Mouse (Mus musculus) left cerebral cortex, adult 9 months (tissue): Measurements from ENCODE around the gene Stat6.

ENCODE experiments used
- DNase-seq, 2 experiments: peaks; one replicate each; pipeline ENCODE4 v3.0.0; 2022; ENCODE audit warnings: low spot score in 2 of 2

The Stat6 gene

DNA sequence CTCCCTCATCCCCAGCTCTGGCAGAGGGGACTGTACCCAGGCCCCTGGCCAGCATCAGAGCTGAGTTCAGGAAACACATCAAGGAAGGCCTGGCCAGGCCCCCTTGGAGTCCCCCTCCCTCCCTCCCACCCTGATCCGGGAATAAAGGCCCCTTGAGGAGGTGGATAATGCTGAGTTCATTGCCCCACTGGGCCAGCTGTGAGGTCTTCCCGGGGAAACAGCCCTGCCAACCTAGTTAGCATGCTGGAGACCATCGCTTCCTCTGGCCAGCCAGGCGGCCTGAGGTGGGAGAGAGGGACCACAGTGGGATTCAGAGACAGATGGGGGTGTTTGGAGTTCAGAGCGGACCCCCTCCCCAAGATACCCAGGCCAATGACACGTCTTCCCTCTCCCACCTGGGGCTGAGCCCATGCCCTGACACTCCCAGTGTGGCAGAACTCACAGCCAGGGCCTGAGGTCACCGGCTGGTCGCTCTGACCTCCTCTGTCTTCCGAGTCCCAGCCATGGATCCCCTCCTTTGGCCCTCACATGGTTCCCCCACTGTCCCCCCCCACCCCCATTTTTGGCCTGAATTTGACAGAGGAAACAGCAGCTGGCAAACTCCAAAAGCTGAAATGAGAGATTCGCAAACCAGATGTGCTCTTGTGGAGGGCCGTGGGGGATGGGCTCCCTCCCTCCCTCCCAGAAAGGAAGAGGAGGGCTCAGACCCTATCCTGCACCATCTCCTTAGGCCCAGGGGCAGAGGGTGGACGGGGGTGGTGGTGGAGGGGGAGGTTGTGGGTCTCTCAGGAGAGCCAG is 28.4 kb upstream of the Stat6 start:
- DNase-seq, result peak in 1 of 2 experiments; percentile 41

DNA sequence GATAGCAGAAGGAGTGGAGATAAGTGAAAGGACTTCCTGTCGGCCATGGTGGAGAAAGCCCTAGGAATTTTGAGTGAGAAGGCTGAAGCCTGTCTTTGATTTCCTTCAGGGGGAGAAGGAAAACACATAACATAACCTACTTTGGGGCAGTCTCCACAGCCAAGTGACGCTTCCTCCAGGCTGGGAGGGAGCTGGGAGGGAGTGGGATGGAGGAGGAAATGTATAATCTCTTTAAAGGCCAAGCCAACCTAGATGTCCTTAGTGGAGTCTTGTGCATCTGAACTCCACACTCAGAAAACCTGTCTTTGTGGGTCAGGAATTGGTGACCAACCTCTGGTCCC is 27.8 kb upstream of the Stat6 start:
- DNase-seq, result no peak

DNA sequence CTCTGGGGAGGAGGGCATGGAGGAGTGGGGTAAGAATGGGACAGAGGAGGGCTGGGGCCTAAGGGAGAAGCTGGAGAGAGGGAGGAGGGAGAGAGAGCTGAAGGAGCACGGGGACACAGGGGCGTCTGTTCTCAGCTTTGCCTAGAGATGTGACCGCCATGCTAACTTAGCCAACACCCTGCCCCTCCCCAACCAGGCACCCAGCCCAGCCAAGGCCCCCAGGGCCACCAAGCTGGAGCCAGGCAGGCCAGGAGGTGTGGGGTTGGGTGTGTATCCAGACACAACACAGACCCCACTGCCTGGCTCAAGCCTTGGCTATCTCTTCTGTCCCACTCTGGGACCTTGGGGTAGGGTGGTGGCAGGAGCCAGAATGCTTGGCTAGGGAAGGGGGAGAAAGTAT is 27.2 kb upstream of the Stat6 start:
- DNase-seq, result peak in 1 of 2 experiments; percentile 43

DNA sequence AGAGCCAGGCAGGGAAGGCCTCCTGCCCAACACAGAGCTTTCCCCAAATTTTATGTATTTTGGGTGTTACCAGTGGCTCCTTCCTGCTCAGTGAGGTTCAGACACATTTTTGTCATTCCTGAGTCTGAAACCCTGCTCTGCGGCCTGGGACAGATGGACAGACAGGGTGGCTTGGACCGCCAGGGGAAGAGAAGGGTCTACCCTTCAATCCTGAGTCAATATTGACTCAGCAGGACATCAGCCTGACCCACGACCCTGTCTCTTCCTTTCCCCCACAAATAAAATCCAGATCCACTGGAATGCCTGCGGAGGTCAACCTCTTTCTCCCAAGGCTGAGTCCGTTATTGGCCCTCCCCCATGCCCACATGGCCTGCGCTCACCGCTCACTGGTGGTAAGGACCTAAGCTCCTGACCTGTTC is 26.5 kb upstream of the Stat6 start:
- DNase-seq, result no peak

DNA sequence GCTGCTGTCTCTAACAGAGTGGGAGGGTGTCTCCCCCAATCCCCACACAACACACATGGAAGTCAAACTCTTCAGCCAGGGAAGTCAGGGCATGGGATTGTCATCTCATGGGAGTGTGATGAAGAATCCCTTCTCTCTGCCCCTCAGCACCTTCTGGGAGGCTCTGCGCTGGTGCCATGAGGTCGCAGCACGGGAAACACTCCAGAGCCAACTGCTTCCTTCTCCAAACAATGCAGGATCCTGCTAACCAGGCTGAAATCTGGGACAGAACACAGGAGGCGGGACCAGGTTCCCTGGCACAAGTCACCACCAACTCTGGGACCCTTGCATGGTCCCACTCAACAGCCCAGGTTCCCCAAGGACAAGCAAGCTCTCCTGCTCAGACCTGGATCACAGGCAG is 25.5 kb upstream of the Stat6 start:
- peak in 1 of 2 experiments; percentile 24 for DNase-seq

DNA sequence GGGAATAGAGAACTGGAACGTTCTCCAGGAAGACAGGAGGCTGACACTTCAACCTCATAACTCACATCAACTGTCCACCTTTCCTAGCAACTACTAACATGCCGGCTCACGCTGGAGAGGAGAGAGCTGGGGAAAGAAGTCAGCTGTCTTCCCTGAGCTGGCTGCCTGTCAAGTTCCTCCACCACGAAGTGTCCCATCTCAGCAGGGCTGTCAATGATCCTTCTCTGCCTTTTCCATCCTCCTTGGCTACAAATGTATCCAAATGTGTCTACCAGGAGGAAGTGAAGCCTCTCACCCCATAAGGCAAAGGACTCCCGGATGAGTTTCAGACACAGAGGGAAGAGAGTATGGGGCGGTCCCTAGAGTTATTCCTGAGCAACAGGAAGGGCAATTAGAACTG is 24.6 kb upstream of the Stat6 start:
- DNase-seq, result peak in 1 of 2 experiments; percentile 28

DNA sequence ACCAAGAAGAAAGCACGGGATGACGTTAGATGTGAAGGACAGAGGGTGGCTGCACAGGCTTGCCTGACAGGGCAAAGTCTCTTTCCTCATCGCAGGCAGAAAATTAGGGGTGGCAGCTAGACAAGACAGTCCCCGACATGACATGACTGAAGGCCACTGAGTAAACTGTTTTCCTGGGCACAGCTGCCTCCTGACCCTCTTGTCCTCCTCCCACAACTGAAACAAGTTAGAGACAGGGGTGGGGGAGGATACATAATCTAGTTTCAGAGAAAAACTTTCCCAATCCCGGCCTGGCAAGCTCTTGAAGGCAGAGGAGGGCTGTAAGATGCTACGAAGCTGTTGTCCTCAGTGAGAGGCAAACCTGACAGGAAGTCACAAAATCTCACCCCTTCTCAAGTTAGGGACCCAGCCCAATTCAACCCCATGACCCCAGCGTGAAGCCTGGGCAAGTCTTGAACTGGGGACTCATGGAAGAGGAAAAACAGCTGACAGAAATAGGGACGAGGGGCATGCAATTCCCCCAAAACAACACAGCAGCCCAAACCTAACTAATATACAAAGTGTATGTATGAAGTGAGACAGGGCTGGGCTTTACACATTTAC is 23.6 kb upstream of the Stat6 start:
- no peak for DNase-seq

DNA sequence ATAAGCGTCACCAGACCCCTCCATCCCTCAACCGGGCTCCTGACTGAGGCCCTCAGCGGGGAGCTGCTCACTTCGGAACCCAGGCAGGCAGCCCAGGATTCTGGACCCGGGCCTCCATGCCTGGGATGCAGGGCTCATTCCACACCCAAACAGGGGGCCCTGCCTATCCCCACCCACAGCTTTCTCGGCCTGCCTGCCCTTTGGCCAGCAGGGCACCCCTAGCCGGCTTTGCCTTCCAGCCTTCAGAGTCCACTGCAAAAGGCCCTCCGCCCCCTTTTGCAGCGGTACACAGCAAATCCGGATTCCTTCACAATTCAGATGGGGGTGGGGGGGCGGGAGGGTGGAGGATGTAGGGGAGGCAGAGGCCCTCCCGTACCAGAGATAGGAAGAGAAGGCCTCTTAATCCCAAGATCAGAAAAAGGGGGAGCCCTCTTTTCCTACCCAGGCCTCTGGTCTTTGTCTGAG is 22.8 kb upstream of the Stat6 start:
- DNase-seq, result peak in 1 of 2 experiments; percentile 28

DNA sequence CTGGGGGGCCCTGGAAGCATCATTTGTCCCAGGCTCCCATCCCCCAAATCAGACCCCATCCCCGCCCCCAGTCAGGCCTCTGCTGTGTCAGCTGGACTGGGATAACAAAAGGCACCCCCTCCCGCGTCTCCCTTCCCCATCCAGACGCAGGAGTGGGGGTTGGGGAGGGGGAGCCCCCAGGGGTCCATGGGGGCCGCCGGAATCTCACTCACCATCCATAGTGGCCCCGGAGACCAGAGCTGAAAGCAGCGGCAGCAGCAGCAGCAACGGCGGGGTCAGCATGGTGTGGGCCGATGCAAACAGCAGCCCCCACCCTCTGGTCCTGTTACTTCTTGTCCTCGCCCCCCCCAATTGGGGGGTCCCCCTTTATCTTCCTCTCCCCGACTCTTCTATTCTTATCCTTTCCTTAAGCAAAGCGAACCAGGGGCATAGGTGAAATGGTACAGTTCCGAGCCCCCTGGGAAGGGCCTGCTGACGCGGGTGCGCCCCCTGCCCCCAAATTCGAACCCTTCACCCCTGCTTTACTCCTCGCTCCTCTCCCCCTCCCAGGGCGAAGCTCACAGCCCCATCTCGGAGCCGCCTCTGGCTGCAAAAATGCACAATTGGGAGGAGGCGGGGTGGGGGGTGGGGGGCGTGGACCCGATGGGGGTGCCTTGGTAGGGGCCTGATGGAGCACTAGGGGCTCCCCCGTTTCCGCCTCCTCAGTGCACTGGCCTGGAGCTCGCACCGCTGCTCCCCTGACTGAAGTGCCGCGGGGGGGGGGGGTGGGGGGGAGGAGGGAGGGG is 22.2 kb upstream of the Stat6 start, which contains the start of gene Lrp1:
TSS of gene Lrp1 (minus strand) at position 743 of the 785 bp plus-strand sequence.
- DNase-seq, result peak in 1 of 2 experiments; percentile 35

DNA sequence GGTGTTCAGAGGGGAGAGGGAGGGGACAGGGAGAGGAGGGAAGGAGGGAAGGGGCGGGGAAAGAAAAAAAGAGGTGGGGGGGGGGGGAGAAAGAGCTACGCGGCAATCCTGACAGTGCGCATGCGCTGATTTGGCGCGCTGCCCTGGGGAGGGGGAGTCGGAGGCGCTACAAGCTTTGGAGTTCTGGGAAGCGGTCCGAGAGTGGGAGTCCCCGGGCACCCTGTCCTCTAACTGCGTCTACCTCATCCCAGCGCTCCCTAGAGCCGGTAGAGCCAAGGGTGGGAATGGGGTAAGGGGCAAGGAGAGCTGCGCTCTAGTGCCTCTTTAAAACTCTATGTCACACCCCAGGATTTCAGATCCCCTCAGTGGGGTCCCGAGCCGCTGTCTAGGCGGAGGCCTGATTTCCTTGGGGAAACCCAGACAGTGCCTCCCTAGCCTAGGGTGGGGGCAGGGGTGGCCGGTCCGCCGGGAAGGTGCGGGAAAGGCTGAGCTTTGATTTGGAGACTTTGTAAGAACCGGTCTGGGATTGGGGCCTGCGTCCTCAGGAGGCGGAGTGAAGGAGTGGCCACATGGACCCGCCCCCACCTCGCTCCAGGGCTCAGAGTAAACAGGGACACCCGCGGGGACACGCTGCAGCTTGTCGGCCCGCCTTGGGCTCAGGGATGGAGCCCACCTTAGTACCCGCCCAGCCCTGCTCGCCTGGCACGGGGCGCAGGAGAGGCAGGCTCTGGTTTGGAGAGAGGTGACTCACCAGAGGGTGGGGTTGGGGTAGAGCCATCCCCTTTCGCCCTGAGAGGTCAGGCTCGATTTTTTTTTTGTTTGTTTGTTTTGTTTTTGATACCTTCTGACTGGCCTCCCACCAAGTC is 21.4 kb upstream of the Stat6 start:
- DNase-seq, result peak; percentile 68 to 89

DNA sequence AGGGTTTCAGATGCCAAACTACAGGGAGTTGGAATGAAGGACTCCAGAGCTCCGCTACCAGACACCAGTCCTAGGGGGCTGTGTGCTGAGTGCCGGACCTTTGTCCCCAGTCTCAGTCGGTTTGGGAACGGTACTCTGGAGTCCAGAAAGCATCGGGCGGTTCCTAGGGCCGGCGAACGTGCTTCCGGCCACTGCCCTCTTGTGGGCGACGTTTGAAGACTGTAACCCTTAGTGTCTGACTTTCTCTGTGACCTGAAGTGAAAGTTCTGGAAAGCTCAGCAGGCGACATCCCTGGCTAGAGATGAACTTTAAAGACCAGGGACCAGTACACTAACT is 20.8 kb upstream of the Stat6 start:
- DNase-seq, result peak in 1 of 2 experiments; percentile 51

DNA sequence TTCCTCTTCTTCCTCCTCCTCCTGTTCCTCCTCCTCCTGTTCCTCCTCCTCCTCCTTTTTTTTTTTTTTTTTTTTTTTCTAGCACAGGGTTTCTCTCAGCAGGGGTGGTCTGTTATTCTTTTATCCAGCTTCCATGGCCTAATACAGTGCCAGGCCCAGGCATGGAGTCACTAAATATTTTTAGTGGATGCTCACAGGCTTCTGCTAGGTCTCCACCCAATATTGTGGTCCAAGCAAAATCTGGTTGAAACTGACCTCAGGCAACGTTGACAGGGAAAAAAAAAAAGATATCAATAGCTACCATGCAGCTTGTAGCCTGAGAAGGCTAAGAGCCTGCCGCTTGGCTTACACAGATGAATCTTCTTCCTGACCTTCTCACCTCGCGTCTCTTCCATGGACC is 20.1 kb upstream of the Stat6 start:
- DNase-seq, result no peak

DNA sequence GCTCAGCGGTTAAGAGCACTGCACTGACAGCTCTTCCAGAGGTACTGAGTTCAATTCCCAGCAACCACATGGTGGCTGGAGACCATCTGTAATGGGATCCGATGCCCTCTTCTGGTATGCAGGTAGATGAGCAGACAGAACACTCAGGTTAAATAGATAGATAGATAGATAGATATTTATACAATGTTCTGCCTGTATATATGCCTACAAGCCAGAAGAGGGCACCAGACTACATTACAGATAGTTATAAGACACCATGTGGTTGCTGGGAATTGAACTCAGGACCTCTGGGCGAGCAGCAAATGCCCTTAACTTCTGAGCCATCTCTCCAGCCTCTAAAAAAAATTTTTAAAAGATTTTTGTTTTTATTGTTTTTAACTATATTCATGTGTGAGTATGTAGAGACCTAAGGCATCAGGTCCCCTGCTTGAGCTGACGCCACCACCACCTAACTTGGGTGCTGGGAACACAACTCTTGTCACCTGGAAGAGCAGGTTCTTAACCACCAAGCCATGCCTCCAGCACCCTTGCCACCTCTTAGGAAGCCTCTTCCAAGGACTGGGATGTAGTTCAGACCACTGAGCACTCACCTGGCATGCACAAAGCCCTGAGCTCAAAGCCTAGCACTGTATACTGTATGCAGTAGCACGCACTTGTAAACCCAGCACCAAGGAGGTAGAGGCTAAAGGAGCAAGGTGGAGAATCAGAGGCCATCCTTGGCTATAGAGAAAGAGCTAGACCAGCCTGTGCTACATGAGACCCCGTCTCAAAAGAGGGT is 19.2 kb upstream of the Stat6 start:
- DNase-seq, result no peak

DNA sequence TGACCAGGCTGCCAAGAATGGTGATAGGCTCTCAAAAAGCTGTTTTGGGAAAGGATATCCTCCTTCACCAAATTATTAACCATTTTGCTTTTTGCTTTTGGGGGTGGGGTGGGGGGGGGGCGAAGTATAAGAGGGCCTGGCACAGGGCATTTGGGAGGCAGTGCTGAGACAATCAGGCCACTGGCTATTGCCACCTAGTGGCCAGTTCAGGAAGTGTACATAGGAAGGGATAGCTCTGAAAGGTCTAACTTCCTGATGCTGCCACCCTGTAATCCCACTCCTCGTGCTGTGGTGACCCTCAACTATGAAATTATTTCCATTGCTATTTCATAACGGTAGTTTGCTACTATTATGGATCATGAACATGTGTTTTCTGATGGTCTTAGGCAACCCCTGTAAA is 16.4 kb upstream of the Stat6 start:
- peak in 1 of 2 experiments; percentile 45 for DNase-seq

DNA sequence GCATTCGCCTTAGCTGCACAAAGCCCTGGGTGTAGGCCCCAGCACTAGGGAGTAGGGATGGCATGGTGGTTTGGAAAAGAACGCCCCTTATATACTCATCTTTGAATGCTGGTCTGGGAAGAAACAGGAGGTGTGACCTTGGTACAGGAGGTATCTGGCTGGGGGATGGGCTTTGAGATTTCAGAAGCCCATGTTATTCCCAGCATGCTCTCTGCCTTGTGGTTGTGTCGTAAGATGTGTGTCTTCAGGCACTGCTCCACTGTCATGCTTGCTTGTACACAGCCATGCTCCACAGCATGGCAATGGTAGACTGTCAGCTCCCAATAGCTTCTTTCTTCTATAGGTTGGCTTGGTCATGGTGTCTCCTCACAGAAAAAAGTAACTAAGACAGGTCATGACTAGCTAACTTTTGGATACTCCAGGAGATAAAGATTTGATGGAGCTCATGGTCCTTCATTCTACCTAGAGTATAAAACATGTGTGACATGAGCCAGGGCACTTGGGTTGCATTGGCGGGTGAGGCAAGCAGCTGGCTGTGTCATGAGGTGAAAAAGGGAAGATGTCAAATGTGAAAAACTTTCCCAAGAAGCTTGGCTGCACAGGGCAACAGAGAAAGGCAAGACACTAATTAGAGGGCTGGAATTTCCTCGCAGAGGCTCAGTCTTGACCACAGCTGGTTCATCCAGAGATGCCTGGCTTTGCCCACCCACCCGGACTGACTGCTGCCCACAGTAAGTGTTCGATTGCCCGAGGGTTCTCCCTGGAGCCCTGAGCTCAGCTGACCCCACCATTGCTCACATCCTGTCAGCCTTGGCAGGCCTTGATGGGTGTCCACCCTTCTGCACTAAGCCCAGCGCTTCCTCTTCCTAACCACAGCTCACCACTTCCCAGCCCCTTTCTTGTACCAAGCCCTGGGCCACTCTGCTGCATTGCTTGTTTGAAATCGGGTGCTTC is 11.2 kb upstream of the Stat6 start:
- DNase-seq, result peak in 1 of 2 experiments; percentile 13

DNA sequence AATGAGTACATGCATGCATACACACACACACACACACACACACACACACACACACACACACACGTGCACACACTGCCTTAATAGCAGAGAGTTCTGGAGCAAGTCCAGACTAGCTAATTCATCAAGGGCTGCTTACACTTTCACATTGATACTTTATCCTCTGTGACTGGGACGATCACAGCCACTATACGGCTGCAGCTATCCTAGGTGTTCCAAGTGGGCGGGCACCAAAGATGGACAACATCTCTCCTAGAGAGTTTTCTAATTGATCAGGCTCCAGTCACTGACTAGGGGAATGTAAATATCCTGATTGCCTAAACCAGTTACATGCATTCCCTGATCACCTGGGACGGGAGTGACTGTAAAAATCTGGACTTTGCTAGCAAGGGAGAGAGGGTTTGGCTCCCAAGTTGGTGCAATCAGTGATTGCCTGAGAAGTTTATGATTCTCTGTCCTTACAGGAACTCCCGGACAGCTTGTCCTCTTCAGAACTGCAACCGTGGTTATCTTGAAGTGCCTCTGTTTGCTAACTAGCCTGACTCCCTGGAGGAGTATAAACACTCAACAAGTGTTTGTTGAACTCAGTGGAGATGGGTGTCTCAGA is 10.0 kb upstream of the Stat6 start:
- DNase-seq, result no peak

DNA sequence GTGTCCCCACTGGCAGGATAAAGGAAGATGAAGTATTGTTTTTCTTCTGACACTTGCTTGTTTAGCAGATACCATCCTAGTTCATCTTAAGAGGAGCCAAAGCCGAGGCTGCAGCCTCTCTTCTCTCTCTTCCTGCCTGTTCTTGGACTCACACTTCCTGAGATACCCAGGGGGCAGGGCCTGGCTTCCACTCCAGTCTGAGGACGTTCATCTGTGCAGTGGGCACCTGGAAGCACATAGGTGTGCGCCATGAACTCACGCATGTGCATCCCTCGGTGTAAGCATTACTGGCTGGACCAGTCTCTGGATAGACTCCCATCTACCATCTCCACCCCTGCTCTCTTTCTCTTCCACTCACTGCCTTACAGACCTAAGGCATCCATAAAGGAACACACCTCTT is 2.4 kb upstream of the Stat6 start:
- no peak for DNase-seq

DNA sequence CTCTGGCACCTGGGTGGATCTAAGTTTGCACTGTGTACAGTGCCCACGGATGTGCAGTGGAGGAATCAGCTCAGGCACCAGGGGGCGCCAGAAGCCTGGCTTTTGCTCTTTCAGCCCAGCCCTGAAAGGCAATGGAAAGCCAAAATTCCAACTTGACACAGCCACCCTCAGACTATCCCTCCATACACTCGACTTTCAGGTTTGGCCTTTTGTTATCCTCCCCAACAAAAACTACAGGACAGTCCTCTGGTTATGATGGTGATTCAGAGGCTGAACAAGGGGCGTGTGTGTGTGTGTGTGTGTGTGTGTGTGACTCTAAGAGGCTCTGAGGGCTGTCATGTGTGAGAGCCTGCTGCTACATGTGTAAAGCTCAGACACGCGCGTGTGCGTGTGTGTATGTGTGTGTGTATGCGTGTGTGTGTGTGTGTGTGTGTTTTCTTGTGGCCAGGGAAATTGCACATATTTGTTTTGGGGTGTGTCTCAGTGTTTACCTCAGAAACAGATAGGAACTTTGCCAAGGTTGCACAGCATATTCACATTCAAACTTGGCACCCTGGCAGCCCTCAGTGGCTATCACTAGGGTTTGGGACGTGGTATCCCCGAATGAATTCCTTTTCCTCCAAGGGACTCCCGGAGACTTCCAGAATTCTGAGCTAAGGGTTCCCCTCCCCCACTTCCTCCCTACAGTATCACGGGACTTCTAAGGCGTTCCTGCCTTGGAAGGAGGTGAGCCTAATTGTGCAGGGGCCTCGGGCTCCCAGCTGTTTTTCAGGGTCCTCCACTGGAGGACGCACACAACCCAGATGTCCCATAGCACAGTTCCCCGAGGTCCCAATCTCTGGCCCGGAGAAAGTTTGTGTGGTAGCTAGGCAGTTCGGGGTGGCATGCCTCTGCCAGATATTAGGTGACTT is 670 bp upstream of the Stat6 start:
- peak in 1 of 2 experiments; percentile 87 for DNase-seq
